Mouse (Mus musculus): ENCODE measurements at regions not wholly inside any gene's neighbourhood (a gene's known extent, or its start where the extent isn't known, plus 50 kb on each side); places are given as distances from the start of the nearest gene placed in this dataset.
A peak's percentile ranks its signal among the peaks of the same experiment; 100 is the strongest.

DNA sequence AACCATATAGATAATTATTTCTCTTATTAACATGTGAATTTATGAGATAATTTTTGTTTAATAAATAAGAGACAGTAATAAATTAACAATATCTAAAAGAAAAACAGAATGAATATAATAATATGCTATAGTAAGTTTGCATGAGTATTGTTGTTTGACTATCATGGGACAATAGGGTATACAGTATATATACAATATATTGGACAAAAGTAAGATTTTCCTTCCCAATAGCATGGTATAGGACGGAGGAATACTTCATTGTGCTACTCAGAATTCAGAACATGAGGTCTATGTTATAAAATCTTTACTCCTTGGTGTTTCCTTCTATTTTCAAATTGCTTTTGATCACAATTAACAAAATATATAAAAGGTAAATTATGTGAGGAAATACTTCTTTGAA lies 771.0 kb upstream of the Pcdh20 start:
- no peak for DNase-seq (ENCODE audit: low read depth)
- TF ChIP-seq CTCF (IDR thresholded peaks at IDR 0.05; ENCODE audit: borderline replicate concordance, extremely low read depth, insufficient read depth, insufficient read length) (no peak), POLR2A (IDR thresholded peaks at IDR 0.05; ENCODE audit: borderline replicate concordance, extremely low read depth, insufficient read depth, insufficient read length, poor library complexity, severe bottlenecking) (no peak)

- no peak for DNase-seq (ENCODE audit: low read depth)
- TF ChIP-seq POLR2A (IDR thresholded peaks at IDR 0.05; ENCODE audit: borderline replicate concordance, extremely low read depth, insufficient read depth, insufficient read length, poor library complexity, severe bottlenecking) (no peak), CTCF (IDR thresholded peaks at IDR 0.05; ENCODE audit: borderline replicate concordance, extremely low read depth, insufficient read depth, insufficient read length) (no peak)
These were observed 765.3 kb upstream of the Pcdh20 start for GRCm38 (mm10) chr14:89236501-89236900.

GRCm38 (mm10) chr14:89230482-89230881 lies 759.3 kb upstream of the Pcdh20 start:
- TF ChIP-seq POLR2A (IDR thresholded peaks at IDR 0.05; ENCODE audit: borderline replicate concordance, extremely low read depth, insufficient read depth, insufficient read length, poor library complexity, severe bottlenecking): no peak
- no peak for TF ChIP-seq CTCF (IDR thresholded peaks at IDR 0.05; ENCODE audit: borderline replicate concordance, extremely low read depth, insufficient read depth, insufficient read length)
- no peak for DNase-seq (ENCODE audit: low read depth)

- TF ChIP-seq POLR2A (IDR thresholded peaks at IDR 0.05; ENCODE audit: borderline replicate concordance, extremely low read depth, insufficient read depth, insufficient read length, poor library complexity, severe bottlenecking): no peak
- no peak for TF ChIP-seq CTCF (IDR thresholded peaks at IDR 0.05; ENCODE audit: borderline replicate concordance, extremely low read depth, insufficient read depth, insufficient read length)
- DNase-seq (ENCODE audit: low read depth): no peak
These were observed 746.2 kb upstream of the Pcdh20 start for GRCm38 (mm10) chr14:89217390-89217789.

- peak; percentile 79 for DNase-seq (ENCODE audit: low read depth)
- TF ChIP-seq CTCF (IDR thresholded peaks at IDR 0.05; ENCODE audit: borderline replicate concordance, extremely low read depth, insufficient read depth, insufficient read length): no peak
- TF ChIP-seq POLR2A (IDR thresholded peaks at IDR 0.05; ENCODE audit: borderline replicate concordance, extremely low read depth, insufficient read depth, insufficient read length, poor library complexity, severe bottlenecking): no peak
These were observed 710.3 kb upstream of the Pcdh20 start for GRCm38 (mm10) chr14:89181386-89181979.

DNA sequence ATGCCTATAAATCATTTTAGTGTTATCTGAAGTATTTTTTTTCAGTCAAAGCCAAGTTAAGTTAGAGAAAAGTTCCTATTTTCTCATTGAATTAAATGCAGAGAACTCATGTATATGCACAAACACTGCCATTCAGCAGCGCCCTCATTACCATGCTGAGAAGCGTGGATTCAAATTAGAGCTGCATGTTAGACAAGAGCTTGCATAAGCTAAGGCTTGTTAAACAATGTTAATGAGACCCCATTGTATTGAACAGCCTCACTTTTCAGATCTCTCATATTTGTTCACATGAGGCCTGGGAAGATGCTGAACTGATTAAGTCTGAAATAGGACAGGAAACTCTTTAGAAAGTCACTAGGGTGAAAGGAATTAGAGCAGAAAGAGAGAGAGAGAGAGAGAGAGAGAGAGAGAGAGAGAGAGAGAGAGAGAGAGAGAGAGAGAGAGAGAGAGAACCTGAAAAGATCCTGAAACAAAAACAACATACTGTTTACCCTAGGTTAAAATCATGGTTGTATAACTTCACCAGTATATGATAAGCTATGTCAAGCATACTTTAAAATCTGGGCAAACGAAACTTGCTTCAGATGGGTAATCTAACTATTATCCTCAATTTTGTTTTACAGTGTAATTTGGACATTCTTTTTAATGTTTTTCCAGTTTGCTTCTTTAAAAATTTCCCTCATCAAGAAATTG lies 671.9 kb upstream of the Pcdh20 start:
- peak; percentile 94 for DNase-seq (ENCODE audit: low read depth)
- TF ChIP-seq POLR2A (IDR thresholded peaks at IDR 0.05; ENCODE audit: borderline replicate concordance, extremely low read depth, insufficient read depth, insufficient read length, poor library complexity, severe bottlenecking) (no peak), CTCF (IDR thresholded peaks at IDR 0.05; ENCODE audit: borderline replicate concordance, extremely low read depth, insufficient read depth, insufficient read length) (no peak)

DNA sequence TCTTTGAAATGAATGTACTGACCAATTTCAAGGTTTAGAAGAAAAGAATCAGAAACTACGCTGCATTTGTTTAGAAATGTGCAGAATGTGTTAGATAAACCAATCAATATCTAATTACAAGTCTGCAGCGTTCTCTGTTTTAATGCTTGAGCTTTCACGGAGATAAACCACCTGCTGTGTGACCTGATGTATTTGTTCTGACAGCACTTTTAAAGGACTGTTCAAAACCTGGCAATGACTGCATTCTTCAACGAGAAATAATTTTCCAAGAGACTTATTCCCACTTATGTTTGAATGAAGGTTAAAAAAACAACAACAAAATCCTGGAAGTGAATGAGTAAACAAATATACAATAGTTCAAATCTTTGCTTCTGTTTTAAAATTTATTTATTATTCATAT lies 628.1 kb upstream of the Pcdh20 start:
- peak; percentile 35 for DNase-seq (ENCODE audit: low read depth)
- TF ChIP-seq CTCF (IDR thresholded peaks at IDR 0.05; ENCODE audit: borderline replicate concordance, extremely low read depth, insufficient read depth, insufficient read length) (no peak), POLR2A (IDR thresholded peaks at IDR 0.05; ENCODE audit: borderline replicate concordance, extremely low read depth, insufficient read depth, insufficient read length, poor library complexity, severe bottlenecking) (no peak)

DNA sequence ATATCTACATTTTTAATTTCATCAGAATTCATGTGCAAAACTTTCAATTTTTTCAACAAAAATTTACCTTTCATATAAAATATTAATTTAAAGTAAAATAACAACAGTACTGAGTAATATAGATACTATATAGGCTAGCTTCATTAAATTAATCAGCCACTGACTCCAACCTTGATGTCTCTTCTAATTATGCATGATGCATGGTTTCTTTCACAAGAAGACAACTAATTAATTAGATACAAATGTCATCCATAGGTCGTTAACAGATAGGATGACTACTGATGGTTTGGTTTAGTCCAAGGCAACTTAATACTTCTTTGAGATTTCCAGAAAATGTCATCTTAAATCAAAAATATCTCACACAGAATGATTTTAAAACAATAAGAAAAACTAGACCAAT lies 618.5 kb upstream of the Pcdh20 start:
- TF ChIP-seq CTCF (IDR thresholded peaks at IDR 0.05; ENCODE audit: borderline replicate concordance, extremely low read depth, insufficient read depth, insufficient read length) (no peak), POLR2A (IDR thresholded peaks at IDR 0.05; ENCODE audit: borderline replicate concordance, extremely low read depth, insufficient read depth, insufficient read length, poor library complexity, severe bottlenecking) (no peak)
- DNase-seq (ENCODE audit: low read depth): no peak

- no peak for DNase-seq (ENCODE audit: low read depth)
- no peak for TF ChIP-seq CTCF (IDR thresholded peaks at IDR 0.05; ENCODE audit: borderline replicate concordance, extremely low read depth, insufficient read depth, insufficient read length)
- no peak for TF ChIP-seq POLR2A (IDR thresholded peaks at IDR 0.05; ENCODE audit: borderline replicate concordance, extremely low read depth, insufficient read depth, insufficient read length, poor library complexity, severe bottlenecking)
These were observed 604.8 kb upstream of the Pcdh20 start for GRCm38 (mm10) chr14:89076014-89076413.

GRCm38 (mm10) chr14:89063971-89064370 lies 592.8 kb upstream of the Pcdh20 start:
- DNase-seq (ENCODE audit: low read depth): no peak
- no peak for TF ChIP-seq CTCF (IDR thresholded peaks at IDR 0.05; ENCODE audit: borderline replicate concordance, extremely low read depth, insufficient read depth, insufficient read length)
- no peak for TF ChIP-seq POLR2A (IDR thresholded peaks at IDR 0.05; ENCODE audit: borderline replicate concordance, extremely low read depth, insufficient read depth, insufficient read length, poor library complexity, severe bottlenecking)

DNA sequence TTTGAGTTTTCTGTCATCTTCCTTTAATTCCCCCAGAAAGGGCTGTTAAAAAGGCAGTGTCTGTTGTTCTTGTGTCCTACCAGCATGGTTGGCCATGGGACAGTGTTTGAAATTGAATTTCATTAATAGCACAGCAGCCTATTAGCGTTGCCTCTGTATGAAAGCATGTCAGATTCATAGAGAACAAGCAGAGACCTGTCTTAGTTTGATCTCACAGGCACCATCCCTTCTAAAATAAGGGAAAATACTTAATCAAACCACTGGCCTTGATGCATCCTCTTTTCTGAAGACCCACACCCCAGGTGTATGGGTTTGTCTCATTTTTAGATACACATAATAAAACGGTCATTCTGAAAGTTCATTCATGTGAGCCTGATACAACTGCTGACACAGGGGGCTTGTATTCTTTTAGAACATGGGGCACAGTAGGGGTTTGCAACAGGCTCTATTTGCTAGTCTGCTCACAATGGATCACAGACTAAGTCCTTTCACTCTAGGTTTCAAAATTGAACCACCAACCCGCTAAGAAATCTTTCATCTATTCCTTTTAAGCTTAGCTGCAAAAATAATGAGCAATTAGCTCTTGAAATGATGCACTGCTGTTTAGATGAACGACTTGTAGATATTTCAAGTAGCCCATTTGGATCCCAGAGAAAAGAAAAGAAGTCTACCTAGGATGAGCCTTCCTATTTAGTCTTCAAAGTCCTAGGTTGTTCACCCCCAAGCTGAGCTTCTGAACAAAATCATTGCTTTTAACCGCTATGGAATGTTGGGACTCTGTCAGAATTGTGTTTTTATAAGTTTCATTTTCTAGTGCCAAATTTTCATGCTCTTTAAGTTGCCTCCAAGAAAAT lies 591.6 kb upstream of the Pcdh20 start:
- TF ChIP-seq CTCF (IDR thresholded peaks at IDR 0.05; ENCODE audit: borderline replicate concordance, extremely low read depth, insufficient read depth, insufficient read length) (no peak), POLR2A (IDR thresholded peaks at IDR 0.05; ENCODE audit: borderline replicate concordance, extremely low read depth, insufficient read depth, insufficient read length, poor library complexity, severe bottlenecking) (no peak)
- peak; percentile 77 for DNase-seq (ENCODE audit: low read depth)

Data from brain, embryonic 14.5 days (tissue).